Mouse (Mus musculus) bone marrow macrophage, adult 2 months (primary cell): Measurements from ENCODE around the gene Apba1.

Experiments
- CTCF ChIP-seq: IDR thresholded peaks from 2 replicates; pipeline ENCODE4 v1.5.1; 2012; ENCODE audit warnings: low read depth, mild to moderate bottlenecking, low read length, moderate library complexity
- POLR2A ChIP-seq: IDR thresholded peaks from 2 replicates; pipeline ENCODE4 v1.6.1; 2012; ENCODE audit warnings: mild to moderate bottlenecking, low read depth, low read length, borderline replicate concordance

DNA sequence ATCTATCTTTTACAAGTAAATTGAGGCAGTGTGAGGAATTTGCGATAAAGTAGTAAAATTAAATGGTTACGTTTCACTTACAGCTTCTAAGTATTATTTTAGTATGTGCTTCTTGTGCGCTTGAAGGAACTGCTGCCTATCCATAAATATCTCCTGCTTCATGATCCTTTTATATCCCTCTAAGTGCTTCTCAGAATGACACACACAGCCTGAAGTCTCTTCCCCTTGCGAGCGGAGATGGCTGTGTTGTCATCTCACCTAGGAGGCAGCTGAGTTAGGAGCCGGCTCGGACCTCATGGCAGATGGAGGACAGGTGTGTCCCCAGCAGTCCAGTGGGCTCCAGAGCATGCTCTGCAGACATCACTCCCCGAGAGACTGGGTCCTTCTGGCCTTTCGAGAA, 163.9 kb downstream of the Apba1 start:
- TF ChIP-seq CTCF (no peak), POLR2A (no peak)
